Mouse (Mus musculus) ES-E14 (cell line): ENCODE data around the gene Susd1. TPM values are rescaled to one million over a fixed set of nuclear protein-coding genes. Genes with fewer than 3 reads are reported as not detected.

Source experiments
- DNase-seq: peaks from one replicate; pipeline ENCODE4 v3.0.0-alpha.2; 2013; ENCODE audit warnings: low read depth, low spot score
- H3K27ac ChIP-seq: 2 replicates; pipeline ENCODE4 v1.5.1; 2012; ENCODE audit warnings: low read depth, mild to moderate bottlenecking, low read length, moderate library complexity, mixed read lengths; ENCODE audit not compliant: poor library complexity, insufficient read depth, severe bottlenecking
- H3K36me3 ChIP-seq: 2 replicates; pipeline ENCODE4 v1.6.1; 2012; ENCODE audit warnings: mild to moderate bottlenecking, low read length, moderate library complexity, mixed read lengths; ENCODE audit not compliant: control insufficient read depth, poor library complexity, insufficient read depth, severe bottlenecking
- H3K4me1 ChIP-seq, 2 experiments: fragments of 150-350 bp in 1 of 2; sonication (generic) in 1 of 2; 2 replicates each; pipeline ENCODE4 v1.6.1; 2012; ENCODE audit warnings: low read length in 2 of 2, mild to moderate bottlenecking in 1 of 2, mixed read lengths in 1 of 2; ENCODE audit not compliant: control insufficient read depth in 2 of 2, insufficient read depth in 2 of 2, poor library complexity in 1 of 2
- H3K4me3 ChIP-seq, 2 experiments: fragments of 150-350 bp in 1 of 2; sonication (generic) in 1 of 2; 2 replicates each; pipeline ENCODE4 v1.5.1; 2012; ENCODE audit warnings: low read length in 2 of 2, low read depth in 1 of 2, mild to moderate bottlenecking in 1 of 2, mixed read lengths in 1 of 2; ENCODE audit not compliant: insufficient read depth in 1 of 2, poor library complexity in 1 of 2, severe bottlenecking in 1 of 2
- H3K9ac ChIP-seq: 2 replicates; pipeline ENCODE4 v1.6.1; 2012; ENCODE audit warnings: low read depth, mild to moderate bottlenecking, low read length, mixed read lengths; ENCODE audit not compliant: poor library complexity, insufficient read depth, severe bottlenecking
- H3K9me3 ChIP-seq: fragments of 150-350 bp; sonication (generic); 2 replicates; pipeline ENCODE4 v1.6.1; 2012; ENCODE audit warnings: low read depth, mild to moderate bottlenecking, low read length; ENCODE audit not compliant: control insufficient read depth, insufficient read depth
- CHD2 ChIP-seq: IDR thresholded peaks from 2 replicates; pipeline ENCODE4 v1.6.1; 2014; ENCODE audit warnings: mild to moderate bottlenecking, low read depth, low read length, inconsistent platforms
- HCFC1 ChIP-seq: IDR thresholded peaks from 2 replicates; pipeline ENCODE4 v1.6.1; 2012; ENCODE audit warnings: low read length, inconsistent platforms, borderline replicate concordance; ENCODE audit not compliant: insufficient read depth
- MAFK ChIP-seq: IDR thresholded peaks from 2 replicates; pipeline ENCODE4 v1.6.1; 2014; ENCODE audit warnings: mild to moderate bottlenecking, low read depth, low read length, inconsistent platforms; ENCODE audit not compliant: insufficient read depth
- ZC3H11A ChIP-seq: IDR thresholded peaks from 2 replicates; pipeline ENCODE4 v1.6.1; 2012; ENCODE audit warnings: low read depth, mild to moderate bottlenecking, inconsistent platforms, low read length, borderline replicate concordance
- ZNF384 ChIP-seq: IDR thresholded peaks from 2 replicates; pipeline ENCODE4 v1.6.1; 2012; ENCODE audit warnings: low read depth, low read length, inconsistent platforms
- in situ Hi-C, 2 experiments: fragments of 600-800 bp; cut with MboI; formaldehyde crosslinking; loops; one replicate each; pipeline ENCODE4 v1.15.1; 2025; ENCODE audit warnings: low sequenced_read_pairs in 2 of 2, inconsistent platforms in 1 of 2; ENCODE audit not compliant: unreplicated experiment in 2 of 2
- total RNA-seq: library from RNA; depleted of rRNA; stranded (reverse); fragments of 300-350 nt; gene quantifications from 2 replicates; pipeline ENCODE4 v1.2.3, GENCODE M21; 2012

Susd1 gene
- total RNA-seq, 1 experiment: 7.7 TPM

DNA sequence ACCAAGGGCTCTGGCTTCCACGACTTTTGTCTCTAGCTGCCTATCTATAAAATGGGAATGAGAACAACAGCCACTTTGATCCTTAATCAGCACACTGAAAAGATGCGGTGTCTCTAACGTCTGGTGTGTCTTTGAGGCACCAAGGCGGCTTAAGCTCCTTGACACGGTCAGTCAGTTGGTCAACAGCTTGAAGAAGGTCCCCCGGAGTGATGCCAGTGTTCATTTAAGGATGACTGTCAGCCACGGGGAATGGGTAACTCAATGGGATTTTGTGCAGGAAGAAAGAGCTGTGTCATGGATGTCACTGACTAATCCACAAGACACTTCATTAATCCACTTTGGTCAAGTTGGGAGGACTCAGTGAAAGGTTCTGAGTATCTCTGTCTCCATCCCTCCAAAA, 103.3 kb downstream of the Susd1 start:
- H3K4me3 ChIP-seq: no peak overlapping the region
- H3K27ac ChIP-seq: no peak overlapping the region
- in situ Hi-C loops: loop anchor here (10.0 to 25.0 kb wide), 2 partner anchors 240 to 248 kb away; no protein-coding TSS in a partner anchor
- H3K36me3 ChIP-seq: no peaks in the 10 kb centered on the region
- no peaks in the 10 kb centered on the region for H3K9me3 ChIP-seq
- no peak for DNase-seq
- TF ChIP-seq ZNF384 (no peak), CHD2 (no peak), ZC3H11A (no peak), MAFK (no peak)
- no peak overlapping the region for H3K9ac ChIP-seq
- H3K4me1 ChIP-seq: no peaks in the 10 kb centered on the region

DNA sequence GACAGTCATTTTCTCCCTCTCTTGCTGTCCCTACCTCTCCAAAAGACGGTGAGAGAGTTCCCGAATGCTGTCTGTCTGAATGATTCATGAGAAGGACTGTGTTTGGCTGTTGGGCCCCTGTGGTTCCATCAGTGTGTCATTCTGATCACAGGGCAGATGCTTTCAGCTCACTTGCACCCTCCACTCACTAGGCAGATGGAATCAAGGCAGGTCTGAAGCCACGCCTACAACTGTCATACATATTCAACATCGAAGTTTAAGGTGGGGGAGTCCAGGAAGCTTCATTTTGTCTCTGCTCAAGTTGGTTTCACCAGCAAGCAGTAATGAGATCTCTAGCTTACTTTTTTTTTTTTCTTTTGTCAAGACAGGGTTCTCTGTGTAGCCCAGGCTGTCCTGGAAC, 104.2 kb downstream of the Susd1 start:
- H3K27ac ChIP-seq: no peak overlapping the region
- no peaks in the 10 kb centered on the region for H3K4me1 ChIP-seq
- H3K9me3 ChIP-seq: no peaks in the 10 kb centered on the region
- H3K9ac ChIP-seq: no peak overlapping the region
- H3K36me3 ChIP-seq: no peaks in the 10 kb centered on the region
- no peak for DNase-seq
- H3K4me3 ChIP-seq: no peak overlapping the region
- in situ Hi-C loops: loop anchor here (10.0 to 25.0 kb wide), 2 partner anchors 239 to 247 kb away; no protein-coding TSS in a partner anchor
- TF ChIP-seq HCFC1 (no peak), MAFK (no peak)

GRCm38 (mm10) chr4:59333424-59333895, 105.0 kb downstream of the Susd1 start:
- no peak for DNase-seq
- no peak overlapping the region for H3K9ac ChIP-seq
- in situ Hi-C loops: loop anchor here (10.0 to 25.0 kb wide), 2 partner anchors 239 to 246 kb away; no protein-coding TSS in a partner anchor
- no peak overlapping the region for H3K27ac ChIP-seq
- no peaks in the 10 kb centered on the region for H3K4me1 ChIP-seq
- TF ChIP-seq ZNF384 (no peak), CHD2 (no peak), MAFK (no peak), ZC3H11A (no peak), HCFC1 (no peak)
- peaks cover 2% of the 10 kb centered on the region; the same call in 1 of the 2 replicates for H3K36me3 ChIP-seq
- H3K4me3 ChIP-seq: no peak overlapping the region
- H3K9me3 ChIP-seq: no peaks in the 10 kb centered on the region

DNA sequence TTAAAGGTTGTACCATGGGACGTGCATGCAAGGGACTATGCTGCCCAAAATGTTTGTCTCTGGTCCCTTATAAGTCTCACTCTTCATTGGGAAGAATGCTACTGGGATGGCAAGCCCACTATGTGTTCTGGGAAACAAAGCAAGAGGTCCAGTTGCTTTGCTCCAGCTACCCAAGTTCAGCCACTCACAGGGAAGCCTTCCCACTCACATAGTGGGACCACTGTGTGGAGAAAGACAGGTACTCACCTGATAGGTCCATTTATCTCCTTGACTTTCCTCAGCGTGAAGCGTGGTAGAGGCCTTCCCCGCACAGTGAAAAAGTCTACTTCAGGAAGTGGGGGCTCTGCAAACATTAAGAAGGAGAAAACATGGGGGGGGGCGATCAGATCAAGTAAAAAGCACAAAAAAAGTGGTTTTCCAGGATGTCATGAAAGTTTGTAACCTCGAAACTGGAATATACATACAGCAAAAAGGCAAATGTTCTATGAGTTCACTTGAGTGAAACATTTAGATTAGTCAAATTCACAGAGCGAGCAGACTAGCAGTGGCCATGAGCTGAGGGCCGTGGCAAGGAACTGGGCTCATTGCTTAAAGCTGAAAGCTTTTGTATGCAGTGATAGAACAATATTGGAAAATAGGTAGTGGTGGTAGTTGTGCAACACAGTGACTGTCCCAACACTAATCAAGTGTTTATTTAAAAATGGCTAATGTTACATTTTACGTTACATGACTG, 105.6 kb downstream of the Susd1 start:
- Histone ChIP-seq H3K27ac (no peak overlapping the region), H3K4me3 (no peak overlapping the region), H3K4me1 (no peaks in the 10 kb centered on the region), H3K9me3 (no peaks in the 10 kb centered on the region), H3K36me3 (peaks cover 2% of the 10 kb centered on the region; the same call in 1 of the 2 replicates), H3K9ac (no peak overlapping the region)
- in situ Hi-C loops: loop anchor here (10.0 to 25.0 kb wide), 2 partner anchors 238 to 246 kb away; no protein-coding TSS in a partner anchor
- no peak for DNase-seq
- no peak for TF ChIP-seq HCFC1

DNA sequence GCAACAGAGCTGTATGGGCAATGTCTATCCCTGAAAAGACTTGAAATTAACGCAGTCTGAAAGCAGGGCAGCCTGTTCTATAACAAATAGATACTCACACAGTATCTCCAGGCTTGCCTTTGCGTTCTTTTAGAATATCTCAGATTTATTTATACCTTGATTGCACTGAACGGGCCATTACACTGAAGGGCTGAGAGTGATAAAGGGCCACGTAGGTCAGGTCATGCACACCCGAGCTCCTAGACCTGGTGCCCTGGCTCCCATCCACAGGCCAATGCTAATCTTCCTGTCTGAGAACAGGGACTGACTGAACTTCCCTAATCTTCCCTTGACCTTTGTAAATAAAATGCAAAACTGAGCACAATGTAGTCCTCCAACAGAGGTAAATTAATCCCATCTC, 106.3 kb downstream of the Susd1 start:
- no peak for DNase-seq
- TF ChIP-seq ZNF384: no peak
- TF ChIP-seq MAFK: no peak
- TF ChIP-seq HCFC1: no peak
- TF ChIP-seq ZC3H11A: no peak
- Histone ChIP-seq H3K9me3 (no peaks in the 10 kb centered on the region), H3K27ac (no peak overlapping the region), H3K9ac (no peak overlapping the region), H3K36me3 (peaks cover 2% of the 10 kb centered on the region; the same call in 1 of the 2 replicates), H3K4me3 (no peak overlapping the region), H3K4me1 (no peaks in the 10 kb centered on the region)
- in situ Hi-C loops: loop anchor here (10.0 to 25.0 kb wide), 2 partner anchors 237 to 245 kb away; no protein-coding TSS in a partner anchor
